Mouse (Mus musculus) thymus, postnatal 25 days (tissue): ENCODE results near the gene Gm14327.
"Not testable (repeated sequence)": the region's sequence is repeated elsewhere in the genome, so short reads cannot be mapped to it uniquely, and the experiment has no call there.

ENCODE experiments used
- DNase-seq: peaks from one replicate; pipeline ENCODE4 v3.0.0; 2022

The Gm14327 gene

GRCm38 (mm10) chr2:177897046-177897578, at the start of gene Gm14327:
Gene Gm14327, plus strand, starts transcription at chr2:177897096.
- not testable (repeated sequence) for DNase-seq

- DNase-seq = not testable (repeated sequence)
These were observed 34.6 kb upstream of the Gm14327 start for GRCm38 (mm10) chr2:177862254-177862653.

GRCm38 (mm10) chr2:177887743-177888142, 9.2 kb upstream of the Gm14327 start:
- not testable (repeated sequence) for DNase-seq

- DNase-seq = not testable (repeated sequence)
These were observed 1.3 kb downstream of the Gm14327 start for GRCm38 (mm10) chr2:177898171-177898570.

GRCm38 (mm10) chr2:177903276-177903675, 6.4 kb downstream of the Gm14327 start:
- DNase-seq = not testable (repeated sequence)

- DNase-seq = not testable (repeated sequence)
These were observed 28.7 kb downstream of the Gm14327 start, which contains the start of gene Zfp972 for GRCm38 (mm10) chr2:177925563-177926103. Gene Zfp972, minus strand, starts transcription at chr2:177925613.
